31 mouse cellular contexts compared by ENCODE assay signal in genomic region chr9:108633846-108634245, GRCm38 (mm10).
"Had no signal": no experiment of that assay in that cellular context is flagged by ENCODE, and none has a peak within 500 bp of the region (broad histone marks: within the 10 kb centered on the region; RNA-seq: fewer than 3 reads in every experiment).

No protein-coding gene starts in this region.

- DNase-seq: left cerebral cortex, postnatal 4 days; liver; liver, embryonic 13.5 days; liver, postnatal 0 days; lung, adult 18-20 months; lung, adult 2 months; lung, embryonic 14.5 days; lung, postnatal 10 days; lung, postnatal 14 days; lung, postnatal 36 days; lung, postnatal 4 days; midbrain, embryonic 14.5 days had no signal

- H3K4me1 ChIP-seq: limb, embryonic 10.5 days; limb, embryonic 12.5 days; limb, embryonic 13.5 days; limb, embryonic 15.5 days; lung, embryonic 15.5 days; midbrain, embryonic 10.5 days; midbrain, embryonic 12.5 days; midbrain, embryonic 13.5 days; midbrain, embryonic 15.5 days had no signal

- H3K4me3 ChIP-seq: left cerebral cortex, adult 2 months; limb, embryonic 10.5 days; limb, embryonic 12.5 days; limb, embryonic 13.5 days; limb, embryonic 15.5 days; liver, embryonic 12.5 days; liver, embryonic 13.5 days; liver, embryonic 15.5 days; lung, embryonic 15.5 days; megakaryocyte, embryonic 14.5 days; midbrain, embryonic 10.5 days; midbrain, embryonic 12.5 days; midbrain, embryonic 13.5 days; midbrain, embryonic 15.5 days; myocyte had no signal

- H3K4me2 ChIP-seq: limb, embryonic 12.5 days; limb, embryonic 13.5 days; limb, embryonic 15.5 days; liver, embryonic 11.5 days; liver, embryonic 12.5 days; liver, embryonic 13.5 days; liver, embryonic 15.5 days; lung, embryonic 14.5 days; lung, embryonic 15.5 days; midbrain, embryonic 11.5 days; midbrain, embryonic 12.5 days; midbrain, embryonic 13.5 days; midbrain, embryonic 15.5 days had no signal

- H3K36me3 ChIP-seq: midbrain, embryonic 15.5 days had no signal

- H3K9me3 ChIP-seq: limb, embryonic 10.5 days; limb, embryonic 12.5 days; limb, embryonic 13.5 days; limb, embryonic 15.5 days; liver, embryonic 12.5 days; liver, embryonic 13.5 days; liver, embryonic 15.5 days; lung, embryonic 15.5 days; megakaryocyte, embryonic 14.5 days; midbrain, embryonic 10.5 days; midbrain, embryonic 12.5 days; midbrain, embryonic 13.5 days; midbrain, embryonic 15.5 days had no signal

- H3K9ac ChIP-seq: limb, embryonic 12.5 days; limb, embryonic 13.5 days; limb, embryonic 15.5 days; liver, embryonic 12.5 days; liver, embryonic 13.5 days; liver, embryonic 14.5 days; liver, embryonic 15.5 days; liver, postnatal 0 days; lung, embryonic 14.5 days; lung, embryonic 15.5 days; midbrain, embryonic 12.5 days; midbrain, embryonic 13.5 days; midbrain, embryonic 15.5 days had no signal

- ATAC-seq: liver, embryonic 12.5 days; liver, postnatal 0 days; lung, postnatal 0 days; midbrain, embryonic 13.5 days; midbrain, embryonic 15.5 days had no signal

- H3K27ac ChIP-seq: left cerebral cortex, adult 2 months; limb, embryonic 10.5 days; limb, embryonic 12.5 days; limb, embryonic 13.5 days; limb, embryonic 15.5 days; liver, embryonic 12.5 days; liver, embryonic 13.5 days; liver, embryonic 14.5 days; liver, embryonic 15.5 days; lung, embryonic 15.5 days; macrophage; midbrain, embryonic 10.5 days; midbrain, embryonic 12.5 days; midbrain, embryonic 13.5 days; midbrain, embryonic 15.5 days had no signal

- H3K27me3 ChIP-seq: limb, embryonic 12.5 days; limb, embryonic 13.5 days; limb, embryonic 15.5 days; liver, embryonic 12.5 days; liver, embryonic 13.5 days; liver, embryonic 15.5 days; lung, embryonic 15.5 days; megakaryocyte, embryonic 14.5 days; midbrain, embryonic 12.5 days; midbrain, embryonic 13.5 days; midbrain, embryonic 15.5 days had no signal
